Mouse (Mus musculus): ENCODE results near the gene Olfr1223.
"Not testable (repeated sequence)": the region's sequence is repeated elsewhere in the genome, so short reads cannot be mapped to it uniquely, and the experiment has no call there.

Gene Olfr1223

GRCm38 (mm10) chr2:89151460-89151859 lies at the start of gene Olfr1223:
Olfr1223 (minus strand) TSS chr2:89151560.
- no peak for DNase-seq

- no peak for DNase-seq
These were observed 48.6 kb upstream of the Olfr1223 start, which contains the start of gene Olfr1226 for GRCm38 (mm10) chr2:89199948-89200347. Olfr1226 (minus strand) TSS chr2:89200048.

- no peak for DNase-seq
These were observed 45.1 kb upstream of the Olfr1223 start for GRCm38 (mm10) chr2:89196325-89196982.

GRCm38 (mm10) chr2:89174569-89174968 lies 23.2 kb upstream of the Olfr1223 start, which contains the start of gene Olfr1225:
Olfr1225 (minus strand) TSS chr2:89174669.
- DNase-seq, result no peak

- not testable (repeated sequence) for DNase-seq
These were observed 13.4 kb upstream of the Olfr1223 start for GRCm38 (mm10) chr2:89164711-89165110.

- not testable (repeated sequence) for DNase-seq
These were observed 12.6 kb upstream of the Olfr1223 start, which contains the start of gene Olfr1224-ps1 for GRCm38 (mm10) chr2:89163991-89164390. Olfr1224-ps1 (minus strand) TSS chr2:89164091.

GRCm38 (mm10) chr2:89132954-89133353 lies 18.4 kb downstream of the Olfr1223 start, which contains the start of gene Olfr1222:
Olfr1222 (minus strand) TSS chr2:89133054.
- DNase-seq, result no peak

GRCm38 (mm10) chr2:89117183-89117582 lies 34.2 kb downstream of the Olfr1223 start, which contains the start of gene Olfr1221:
Olfr1221 (minus strand) TSS chr2:89117283.
- DNase-seq, result no peak

GRCm38 (mm10) chr2:89106735-89107134 lies 44.6 kb downstream of the Olfr1223 start, which contains the start of gene Olfr1220:
Olfr1220 (minus strand) TSS chr2:89106835.
- no peak for DNase-seq

- no peak for DNase-seq
These were observed 45.7 kb downstream of the Olfr1223 start for GRCm38 (mm10) chr2:89105651-89106050.

- DNase-seq, result no peak
These were observed 57.5 kb downstream of the Olfr1223 start for GRCm38 (mm10) chr2:89093848-89094247.
